Mouse (Mus musculus) spleen, adult 2 months (tissue): ENCODE measurements around the gene Cyp2w1. TPM values are rescaled to one million over a fixed set of nuclear protein-coding genes. Genes with fewer than 3 reads are reported as not detected.
"Not testable (repeated sequence)": the region's sequence is repeated elsewhere in the genome, so short reads cannot be mapped to it uniquely, and the experiment has no call there.

Experiments
- DNase-seq, 2 experiments: peaks; one replicate each; pipeline versions ENCODE4 v3.0.0 to v3.0.0-alpha.2; 2012 to 2021; ENCODE audit warnings: low spot score in 2 of 2, low read depth in 1 of 2
- H3K27ac ChIP-seq: fragments of 200-500 bp; 2 replicates; pipeline ENCODE4 v1.5.1; 2012; ENCODE audit warnings: low read length, inconsistent platforms; ENCODE audit not compliant: insufficient read depth
- H3K27me3 ChIP-seq: fragments of 200-500 bp; 2 replicates; pipeline ENCODE4 v1.6.1; 2012; ENCODE audit warnings: mild to moderate bottlenecking, moderate library complexity, low read length, inconsistent platforms; ENCODE audit not compliant: control insufficient read depth, insufficient read depth
- H3K36me3 ChIP-seq: fragments of 200-500 bp; 2 replicates; pipeline ENCODE4 v1.6.1; 2012; ENCODE audit warnings: mild to moderate bottlenecking, low read length, inconsistent platforms; ENCODE audit not compliant: control insufficient read depth, insufficient read depth
- H3K4me1 ChIP-seq: fragments of 200-500 bp; 2 replicates; pipeline ENCODE4 v1.6.1; 2011; ENCODE audit warnings: inconsistent platforms; ENCODE audit not compliant: control insufficient read depth, insufficient read depth, insufficient read length
- H3K4me3 ChIP-seq: fragments of 200-500 bp; 2 replicates; pipeline ENCODE4 v1.5.1; 2011; ENCODE audit warnings: mild to moderate bottlenecking, inconsistent platforms; ENCODE audit not compliant: insufficient read depth, insufficient read length; ENCODE audit errors: extremely low read depth
- CTCF ChIP-seq: fragments of 200-500 bp; IDR thresholded peaks from 2 replicates; pipeline ENCODE4 v1.5.1; 2011; ENCODE audit warnings: mild to moderate bottlenecking, inconsistent platforms; ENCODE audit not compliant: insufficient read depth, insufficient read length, insufficient replicate concordance; ENCODE audit errors: extremely low read depth
- POLR2A ChIP-seq: fragments of 200-500 bp; IDR thresholded peaks from 2 replicates; pipeline ENCODE4 v1.6.1; 2011; ENCODE audit warnings: low read depth, low read length, inconsistent platforms
- WGBS: fragments of 180-500 bp; shearing (Covaris S2); methylation state at CpG from one replicate; pipeline ENCODE4 v1.1.7; 2018; 5-methylcytosine and 5-hydroxymethylcytosine counted together
- polyA plus RNA-seq: library from polyadenylated mRNA; depleted of rRNA; stranded (reverse); fragments of >200 nt; gene quantifications from 2 replicates; pipeline ENCODE4 v1.2.3, GENCODE M21; 2012

The Cyp2w1 gene
- polyA plus RNA-seq, 1 experiment: not detected

- DNase-seq: peak in 1 of 2 experiments; percentile 64
- WGBS: 22% methylated on average over 8 of the region's 8 CpGs
- Histone ChIP-seq H3K27me3 (no peaks in the 10 kb centered on the region), H3K36me3 (peaks cover 2% of the 10 kb centered on the region; the same call in 1 of the 2 replicates), H3K4me1 (no peaks in the 10 kb centered on the region), H3K27ac (no peak overlapping the region), H3K4me3 (no peak overlapping the region)
- TF ChIP-seq POLR2A: no peak
- peak; percentile 94 for TF ChIP-seq CTCF
Observed at GRCm38 (mm10) chr5:139331742-139332141, 20.7 kb upstream of the Cyp2w1 start.

GRCm38 (mm10) chr5:139332590-139333272 is 19.7 kb upstream of the Cyp2w1 start:
- Histone ChIP-seq H3K4me3 (no peak overlapping the region), H3K4me1 (no peaks in the 10 kb centered on the region), H3K27me3 (no peaks in the 10 kb centered on the region), H3K27ac (no peak overlapping the region), H3K36me3 (peaks cover 4% of the 10 kb centered on the region)
- 89% methylated on average over 8 of the region's 8 CpGs for WGBS
- no peak for DNase-seq
- TF ChIP-seq CTCF: no peak
- no peak for TF ChIP-seq POLR2A

GRCm38 (mm10) chr5:139333301-139334013 is 19.0 kb upstream of the Cyp2w1 start:
- Histone ChIP-seq H3K27ac (no peak overlapping the region), H3K27me3 (no peaks in the 10 kb centered on the region), H3K4me3 (no peak overlapping the region), H3K4me1 (no peaks in the 10 kb centered on the region), H3K36me3 (peaks cover 8% of the 10 kb centered on the region)
- DNase-seq: no peak
- 88% methylated on average over 16 of the region's 16 CpGs for WGBS
- TF ChIP-seq CTCF (no peak), POLR2A (no peak)

- H3K27ac ChIP-seq, H3K4me1 ChIP-seq, DNase-seq, H3K4me3 ChIP-seq, H3K27me3 ChIP-seq: not testable (repeated sequence)
- peaks cover 10% of the 10 kb centered on the region for H3K36me3 ChIP-seq
- WGBS: 90% methylated on average over 10 of the region's 10 CpGs
Observed at GRCm38 (mm10) chr5:139334394-139334793, 18.0 kb upstream of the Cyp2w1 start.

GRCm38 (mm10) chr5:139335634-139336033 is 16.8 kb upstream of the Cyp2w1 start:
- Histone ChIP-seq H3K4me1 (no peaks in the 10 kb centered on the region), H3K36me3 (peaks cover 17% of the 10 kb centered on the region), H3K27ac (no peak overlapping the region), H3K27me3 (no peaks in the 10 kb centered on the region), H3K4me3 (no peak overlapping the region)
- TF ChIP-seq CTCF (no peak), POLR2A (no peak)
- no peak for DNase-seq
- 84% methylated on average over 4 of the region's 4 CpGs for WGBS

- TF ChIP-seq POLR2A (no peak), CTCF (no peak)
- Histone ChIP-seq H3K4me3 (no peak overlapping the region), H3K4me1 (no peaks in the 10 kb centered on the region), H3K27ac (no peak overlapping the region), H3K36me3 (peaks cover 28% of the 10 kb centered on the region), H3K27me3 (no peaks in the 10 kb centered on the region)
- 64% methylated on average over 13 of the region's 13 CpGs for WGBS
- DNase-seq: no peak
Observed at GRCm38 (mm10) chr5:139337826-139338370, 14.5 kb upstream of the Cyp2w1 start.

- 81% methylated on average over 3 of the region's 3 CpGs for WGBS
Observed at GRCm38 (mm10) chr5:139338403-139338802, 14.0 kb upstream of the Cyp2w1 start.

More at GRCm38 (mm10) chr5:139338403-139338802, 14.0 kb upstream of the Cyp2w1 start:
- TF ChIP-seq CTCF (no peak), POLR2A (no peak)
- peaks cover 28% of the 10 kb centered on the region for H3K36me3 ChIP-seq
- H3K4me3 ChIP-seq: no peak overlapping the region
- H3K27ac ChIP-seq: no peak overlapping the region
- no peaks in the 10 kb centered on the region for H3K27me3 ChIP-seq
- no peak for DNase-seq
- no peaks in the 10 kb centered on the region for H3K4me1 ChIP-seq
